Mouse (Mus musculus): ENCODE results near the gene Fzr1. TPM values are rescaled to one million over a fixed set of nuclear protein-coding genes. Genes with fewer than 3 reads are reported as not detected.

The Fzr1 gene
- total RNA-seq, 2 experiments from 2014 or later, result 15.3 to 15.4 TPM

DNA sequence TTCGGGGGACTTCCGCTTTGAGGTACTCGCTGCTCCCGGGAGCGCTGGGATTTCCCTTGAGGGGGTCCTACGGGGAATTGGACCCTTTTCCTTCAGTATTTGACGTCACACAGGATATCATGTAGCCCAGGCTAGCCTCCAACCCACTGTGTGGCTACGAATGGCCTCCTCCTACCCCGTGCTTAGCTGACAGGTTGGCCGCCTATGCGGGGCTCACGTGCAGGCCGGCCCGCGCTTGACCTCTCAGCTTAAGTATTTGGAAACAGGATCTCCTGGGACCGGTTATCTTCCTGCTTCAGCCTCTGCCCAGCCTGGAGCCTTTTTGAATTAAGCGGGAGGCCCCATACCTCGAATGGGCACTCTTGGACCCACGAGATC, 6.3 kb upstream of the Fzr1 start:
- no peak for DNase-seq (ENCODE audit: low spot score)

DNA sequence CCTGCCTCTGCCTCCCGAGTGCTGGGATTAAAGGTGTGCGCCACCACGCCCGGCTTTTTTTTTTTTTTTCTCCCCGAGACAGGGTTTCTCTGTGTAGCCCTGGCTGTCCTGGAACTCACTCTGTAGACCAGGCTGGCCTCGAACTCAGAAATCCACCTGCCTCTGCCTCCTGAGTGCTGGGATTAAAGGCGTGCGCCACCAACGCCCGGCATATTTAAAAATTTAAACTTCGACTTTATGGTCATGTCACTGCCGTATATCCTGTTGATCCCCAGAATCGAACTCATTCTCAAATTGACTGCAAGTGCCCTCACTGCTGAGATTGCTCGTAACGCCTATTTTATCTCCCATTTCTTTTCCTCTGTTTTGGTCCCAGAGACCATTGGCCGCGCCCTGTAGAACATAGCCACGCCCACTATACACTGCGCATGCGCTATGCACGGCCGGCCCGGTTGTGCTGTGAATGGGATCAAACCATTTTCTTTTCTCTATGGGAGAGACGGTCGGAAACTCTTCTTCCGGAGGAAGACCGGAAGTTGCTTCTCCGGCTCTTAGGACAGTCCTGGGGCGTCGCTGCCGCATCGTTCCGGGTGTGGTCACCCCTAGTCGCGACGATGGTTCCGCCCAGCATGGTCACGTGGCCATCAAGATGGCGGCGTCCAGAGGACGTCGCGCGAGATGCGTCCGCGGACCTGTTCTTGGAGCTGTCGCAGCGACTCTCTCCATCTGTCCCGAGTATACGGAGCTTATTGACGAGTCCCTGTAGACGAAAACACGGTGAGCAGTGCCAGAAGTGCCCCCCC, 5.7 kb upstream of the Fzr1 start, which contains the start of the genes Dohh and Gm48551:
Dohh (plus strand) TSS at position 627 of the 803 bp plus-strand sequence.
Gm48551 (plus strand) TSS at position 665 of the 803 bp plus-strand sequence.
- peak; percentile 99 for DNase-seq (ENCODE audit: low spot score)

DNA sequence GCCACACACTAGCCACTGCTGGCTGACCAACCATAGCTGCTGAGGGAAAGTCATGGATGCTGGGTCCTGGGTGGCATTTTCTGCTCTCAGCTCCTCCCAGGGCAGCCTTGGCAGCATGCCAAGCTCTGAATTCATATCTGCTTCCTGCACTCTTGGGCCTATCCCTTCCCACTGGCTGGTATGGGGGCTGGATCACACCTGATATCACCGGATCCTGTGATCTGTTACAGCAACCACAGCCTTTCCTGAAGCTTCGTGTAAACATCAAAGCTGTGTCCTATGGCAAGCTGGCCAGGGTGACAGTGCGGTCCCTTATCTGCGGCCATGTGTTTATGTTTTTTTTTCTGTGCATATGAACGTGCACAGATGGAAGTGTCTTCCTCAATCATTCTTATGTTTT, 3.7 kb upstream of the Fzr1 start:
- no peak for DNase-seq (ENCODE audit: low spot score)

DNA sequence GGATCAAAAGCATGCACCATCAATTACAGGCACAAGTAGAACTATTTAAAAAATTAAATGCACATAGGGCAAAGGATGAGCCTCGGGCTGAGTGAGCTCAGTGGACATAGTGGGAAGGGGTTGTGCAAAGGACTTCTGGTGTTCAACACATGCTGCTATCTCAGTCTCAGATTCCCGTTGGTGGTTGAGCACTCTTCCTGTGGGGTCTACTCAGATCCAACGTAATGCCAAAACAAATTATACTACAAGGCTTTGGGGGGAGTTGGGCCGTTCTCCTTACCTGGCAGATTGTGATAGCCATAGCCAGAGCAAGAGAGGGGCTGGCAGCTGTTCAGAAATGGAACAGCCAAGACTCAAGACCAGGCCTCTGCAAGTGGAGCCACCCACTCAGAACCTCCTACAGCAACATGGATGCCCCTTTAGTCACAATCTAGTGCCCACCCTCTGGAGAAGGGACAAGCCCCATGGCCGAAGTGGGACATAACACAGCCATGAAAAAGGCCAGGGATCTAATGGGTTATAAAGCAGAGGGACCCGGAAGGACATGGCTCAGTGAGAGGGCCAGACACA, 1.6 kb upstream of the Fzr1 start:
- no peak for DNase-seq (ENCODE audit: low spot score)

- no peak for DNase-seq (ENCODE audit: low spot score)
Measured at GRCm38 (mm10) chr10:81379183-81379553, 852 bp upstream of the Fzr1 start.

GRCm38 (mm10) chr10:81378553-81379182, 352 bp upstream of the Fzr1 start:
- peak; percentile 100 for DNase-seq (ENCODE audit: low spot score)

GRCm38 (mm10) chr10:81377362-81377664, 1.0 kb downstream of the Fzr1 start:
- DNase-seq (ENCODE audit: low spot score), result no peak

- DNase-seq (ENCODE audit: low spot score), result no peak
Measured at GRCm38 (mm10) chr10:81376561-81377361, 1.6 kb downstream of the Fzr1 start.

- DNase-seq (ENCODE audit: low spot score), result no peak
Measured at GRCm38 (mm10) chr10:81375322-81375721, 3.0 kb downstream of the Fzr1 start.

- DNase-seq (ENCODE audit: low spot score), result no peak
Measured at GRCm38 (mm10) chr10:81367207-81367495, 11.2 kb downstream of the Fzr1 start.

- no peak for DNase-seq (ENCODE audit: low spot score)
Measured at GRCm38 (mm10) chr10:81366477-81367206, 11.7 kb downstream of the Fzr1 start.

DNA sequence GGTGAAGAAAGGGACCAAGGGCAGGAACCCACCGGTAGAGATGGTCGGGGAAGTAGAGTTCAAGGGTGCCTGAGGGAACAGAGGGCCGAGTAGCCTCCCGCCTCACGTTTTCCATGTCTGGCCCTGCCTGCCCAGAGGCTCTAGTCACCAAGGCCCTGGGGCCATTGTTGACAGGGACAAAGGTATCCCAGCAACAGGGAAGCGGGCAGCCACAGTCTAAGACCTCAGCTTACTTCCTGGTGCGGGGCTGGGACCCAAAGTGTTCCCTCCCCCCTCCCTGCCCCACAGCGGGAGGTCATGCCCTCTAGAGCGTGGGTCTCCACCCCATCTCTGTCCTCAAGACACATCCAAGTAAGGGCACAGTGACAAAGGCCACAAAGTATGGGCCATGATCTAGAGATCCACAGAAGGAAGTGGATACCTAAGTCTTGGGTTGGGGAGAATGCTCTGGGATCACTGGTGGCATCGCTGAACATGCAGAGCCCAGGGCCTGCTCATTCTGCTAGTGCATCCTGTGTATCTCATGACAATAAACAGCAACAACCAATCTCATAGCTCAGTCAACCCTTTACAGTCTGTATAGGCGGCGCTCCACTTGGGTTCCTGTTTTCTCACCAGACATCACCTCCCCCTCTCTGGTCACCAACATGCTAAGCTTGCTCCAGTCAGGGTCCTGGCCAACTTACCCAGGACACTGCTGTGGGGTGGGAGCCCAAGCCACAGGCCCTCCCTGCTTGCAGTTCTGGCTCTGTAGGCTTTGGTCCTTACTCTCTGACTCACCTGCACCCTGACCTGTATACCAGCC, 12.4 kb downstream of the Fzr1 start, which contains the start of gene 4930404N11Rik:
4930404N11Rik (minus strand) TSS at position 145 of the 805 bp plus-strand sequence.
- no peak for DNase-seq (ENCODE audit: low spot score)

DNA sequence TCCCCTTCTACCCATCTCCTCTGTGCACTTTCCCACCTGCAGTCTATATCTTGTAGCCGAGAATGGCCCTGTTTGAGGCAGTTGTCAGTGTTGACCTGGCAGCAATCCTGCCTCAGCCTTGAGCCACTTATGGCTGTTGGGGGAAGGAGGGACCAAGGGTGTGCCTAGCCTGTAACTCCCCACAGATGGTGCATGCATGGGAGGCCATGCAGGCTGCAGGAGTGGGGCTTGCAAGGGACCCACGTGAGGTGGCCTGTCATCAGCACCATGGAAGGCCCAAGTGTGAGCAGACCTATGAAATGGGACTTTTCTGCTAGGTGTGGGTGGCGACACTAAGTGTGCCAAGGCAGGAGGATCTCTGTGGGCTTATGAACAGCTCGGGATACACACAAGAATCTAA, 13.2 kb downstream of the Fzr1 start:
- no peak for DNase-seq (ENCODE audit: low spot score)

- no peak for DNase-seq (ENCODE audit: low spot score)
Measured at GRCm38 (mm10) chr10:81364666-81365065, 13.7 kb downstream of the Fzr1 start.

- DNase-seq (ENCODE audit: low spot score), result no peak
Measured at GRCm38 (mm10) chr10:81363436-81364346, 14.6 kb downstream of the Fzr1 start.

DNA sequence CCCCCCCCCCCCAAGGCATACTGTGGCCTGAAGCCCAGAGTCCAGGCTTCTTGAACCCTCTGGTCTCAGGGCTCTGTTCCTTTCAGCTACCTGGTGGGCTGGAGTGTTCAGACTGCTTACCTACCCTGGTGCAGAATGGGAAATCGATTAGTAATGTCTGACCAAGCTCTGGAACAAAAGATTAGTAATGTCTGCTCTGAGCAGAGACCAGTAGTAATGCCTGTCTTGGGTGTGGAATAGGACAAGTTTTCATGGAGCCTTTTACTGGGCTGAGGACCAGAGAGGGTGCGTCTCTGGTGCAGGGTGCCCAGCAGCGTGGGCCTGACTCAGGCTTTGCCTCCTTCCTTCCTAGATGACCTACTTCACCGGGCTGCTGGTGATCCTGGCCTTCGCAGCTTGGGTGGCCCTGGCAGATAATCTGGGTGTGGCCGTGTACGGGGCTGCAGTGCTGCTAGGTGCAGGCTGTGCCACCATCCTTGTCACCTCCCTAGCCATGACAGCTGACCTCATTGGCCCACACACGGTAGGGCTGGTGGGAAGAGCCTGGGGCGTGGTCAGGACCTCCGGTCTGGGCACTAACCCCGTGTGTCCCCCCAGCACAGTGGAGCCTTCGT, 15.9 kb downstream of the Fzr1 start:
- DNase-seq (ENCODE audit: low spot score), result no peak

DNA sequence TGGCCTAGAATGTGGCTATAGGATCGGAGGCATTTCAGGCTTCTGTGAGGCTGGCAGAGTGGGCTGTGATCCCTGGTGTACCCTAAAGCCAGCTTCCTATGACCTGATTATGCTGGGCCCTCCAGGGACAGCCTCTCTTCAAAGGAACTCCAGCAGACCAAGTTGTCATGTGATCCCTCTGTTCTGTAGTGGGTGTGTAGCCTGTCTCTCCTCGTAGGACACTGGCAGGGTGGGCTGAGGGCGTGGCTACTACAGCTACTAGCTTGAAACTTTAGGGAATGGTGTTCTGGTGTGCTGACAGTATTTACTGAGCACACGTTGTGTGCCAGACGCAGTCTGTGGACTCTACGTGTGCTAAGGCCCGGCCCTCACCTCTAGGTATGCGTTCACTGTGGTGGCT, 17.6 kb downstream of the Fzr1 start:
- no peak for DNase-seq (ENCODE audit: low spot score)

DNA sequence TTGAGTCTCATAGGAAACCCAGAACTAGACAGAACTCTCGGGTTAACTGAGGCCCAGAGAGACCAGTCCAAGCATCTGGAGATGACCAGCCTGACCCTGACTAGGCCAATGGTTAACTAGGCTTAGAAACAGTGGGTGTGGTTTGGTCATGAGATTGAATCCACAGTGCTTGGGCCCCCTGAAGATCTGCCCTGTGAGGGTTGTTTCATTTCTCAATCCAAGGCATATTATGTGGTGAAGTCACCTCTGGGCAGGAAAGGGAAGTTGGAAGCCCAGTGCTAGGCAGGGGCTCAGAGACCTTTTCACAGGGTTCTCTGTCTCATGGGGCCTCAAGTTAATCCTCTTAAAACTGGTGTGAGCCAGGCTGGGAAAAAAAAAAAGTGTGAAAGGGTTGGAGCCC, 19.5 kb downstream of the Fzr1 start:
- DNase-seq (ENCODE audit: low spot score), result no peak

DNA sequence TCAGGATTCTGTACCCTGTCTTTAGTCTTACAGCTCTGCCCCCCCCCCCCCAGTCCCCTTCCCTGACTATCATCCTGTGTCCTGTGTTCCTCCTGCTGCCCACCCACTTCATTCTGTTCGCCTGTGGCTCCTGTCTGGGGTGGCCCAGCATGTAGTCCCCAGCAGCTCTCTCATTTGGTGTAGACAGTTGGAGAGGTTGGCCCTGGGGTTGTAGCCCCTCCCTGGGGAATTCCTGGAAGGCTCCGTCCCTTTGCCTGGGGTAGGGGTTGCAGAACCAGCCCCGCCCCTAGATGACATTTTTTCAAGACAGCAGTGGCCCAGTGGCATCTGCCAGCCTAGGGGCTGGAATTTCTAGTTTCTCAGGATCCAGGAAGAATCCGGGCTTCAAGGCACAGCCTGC, 20.1 kb downstream of the Fzr1 start:
- no peak for DNase-seq (ENCODE audit: low spot score)
